Mouse (Mus musculus): ENCODE data around the gene Pakap.
"Not testable (repeated sequence)": the region's sequence is repeated elsewhere in the genome, so short reads cannot be mapped to it uniquely, and the experiment has no call there.

The Pakap gene

GRCm38 (mm10) chr4:57862269-57862986 lies 294.4 kb downstream of the Pakap start:
- in situ Hi-C loops (cut with MboI, MseI): no loop called here

DNA sequence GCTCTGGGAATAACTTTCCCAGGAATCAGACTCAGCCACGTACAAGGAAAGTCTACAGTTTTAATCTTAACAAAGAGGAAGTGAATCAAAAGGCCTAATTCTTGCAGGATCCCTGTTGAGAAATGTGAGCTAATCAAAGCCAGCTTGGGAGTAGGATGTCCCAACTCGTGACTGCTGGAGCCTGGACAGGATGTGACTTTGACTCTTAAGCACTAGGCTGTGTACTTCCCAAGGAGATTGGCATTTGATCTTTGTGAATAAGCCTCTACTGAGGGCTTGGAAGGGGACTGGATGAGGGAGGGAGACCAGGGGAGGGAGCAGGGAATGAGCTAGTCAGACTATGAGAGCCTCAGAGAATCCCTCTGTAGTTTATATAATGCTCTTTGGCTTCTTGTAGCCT lies 298.1 kb downstream of the Pakap start:
- in situ Hi-C loops (cut with MboI, MseI): no loop called here

- in situ Hi-C loops (cut with MboI, MseI): no loop called here
Observed at GRCm38 (mm10) chr4:57866990-57867389, 299.0 kb downstream of the Pakap start.

DNA sequence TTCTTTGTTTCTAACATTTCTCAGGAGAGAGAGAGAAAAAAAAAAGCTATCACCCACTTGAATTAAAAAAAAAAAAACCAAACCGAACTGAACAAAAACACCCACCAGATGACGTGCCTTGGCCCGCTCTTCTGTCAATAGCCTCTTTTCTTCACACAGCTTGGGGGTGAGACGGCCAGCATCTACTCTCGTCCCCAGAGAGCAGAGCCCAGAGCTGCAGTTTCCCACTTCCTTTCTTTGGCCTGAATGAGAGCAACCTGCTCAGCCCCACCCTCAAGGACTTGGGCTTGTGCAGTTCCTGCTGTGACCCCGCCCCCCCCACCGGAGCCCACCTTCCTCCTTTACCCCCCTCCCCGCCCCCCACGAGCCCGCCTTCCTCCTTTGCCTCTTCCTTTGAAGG lies 299.5 kb downstream of the Pakap start:
- in situ Hi-C loops (cut with MboI, MseI): no loop called here

DNA sequence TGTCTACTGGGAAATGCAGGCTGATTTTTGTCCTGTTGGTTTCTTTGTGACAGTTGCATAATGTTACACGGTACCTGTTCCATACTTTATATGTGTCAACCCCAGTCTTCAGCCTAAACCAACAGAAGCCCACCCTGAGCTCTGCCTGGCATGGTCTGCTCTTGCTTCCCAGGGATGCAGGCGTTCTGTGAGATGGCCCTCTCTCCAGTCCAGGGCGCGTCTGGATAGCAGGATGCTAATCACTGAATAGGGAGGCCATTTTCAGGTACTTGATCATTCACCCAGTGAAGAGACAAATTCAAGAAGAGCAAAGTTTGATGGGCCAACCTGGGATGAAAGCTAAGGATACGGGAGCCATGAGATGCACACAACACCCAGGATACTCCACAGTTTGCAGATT lies 311.2 kb downstream of the Pakap start:
- in situ Hi-C loops (cut with MboI, MseI): no loop called here

DNA sequence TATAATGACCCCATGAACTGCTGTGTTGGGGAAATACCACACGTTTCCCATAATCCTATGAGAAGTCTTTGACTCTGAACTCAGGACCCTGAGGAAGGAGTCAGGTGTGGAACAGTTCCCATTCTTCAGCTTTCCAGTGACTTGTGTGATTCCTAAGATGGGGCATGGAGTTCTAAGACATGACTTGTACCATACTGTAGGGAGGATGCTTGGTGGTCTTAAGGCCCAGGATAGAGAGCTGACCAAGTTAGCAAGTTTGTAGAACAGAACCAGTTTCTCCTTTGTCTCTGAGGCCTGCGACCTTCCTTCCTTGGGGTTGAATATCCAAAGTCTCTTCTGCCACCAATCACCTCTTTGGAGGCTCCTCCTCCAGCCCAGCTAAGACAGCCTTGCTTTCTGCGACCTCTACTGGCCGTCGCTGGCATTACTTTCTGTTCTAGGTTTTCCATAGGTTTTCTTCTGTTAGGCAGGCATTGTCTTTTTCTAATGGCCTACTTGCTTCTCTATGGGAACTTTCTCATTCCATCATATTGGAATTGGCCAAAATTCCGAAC lies 311.9 kb downstream of the Pakap start:
- in situ Hi-C loops (cut with MboI, MseI): loop anchor here in 1 of 2 experiments (5.0 kb wide), 1 partner anchor 203 kb away; no protein-coding TSS in a partner anchor

DNA sequence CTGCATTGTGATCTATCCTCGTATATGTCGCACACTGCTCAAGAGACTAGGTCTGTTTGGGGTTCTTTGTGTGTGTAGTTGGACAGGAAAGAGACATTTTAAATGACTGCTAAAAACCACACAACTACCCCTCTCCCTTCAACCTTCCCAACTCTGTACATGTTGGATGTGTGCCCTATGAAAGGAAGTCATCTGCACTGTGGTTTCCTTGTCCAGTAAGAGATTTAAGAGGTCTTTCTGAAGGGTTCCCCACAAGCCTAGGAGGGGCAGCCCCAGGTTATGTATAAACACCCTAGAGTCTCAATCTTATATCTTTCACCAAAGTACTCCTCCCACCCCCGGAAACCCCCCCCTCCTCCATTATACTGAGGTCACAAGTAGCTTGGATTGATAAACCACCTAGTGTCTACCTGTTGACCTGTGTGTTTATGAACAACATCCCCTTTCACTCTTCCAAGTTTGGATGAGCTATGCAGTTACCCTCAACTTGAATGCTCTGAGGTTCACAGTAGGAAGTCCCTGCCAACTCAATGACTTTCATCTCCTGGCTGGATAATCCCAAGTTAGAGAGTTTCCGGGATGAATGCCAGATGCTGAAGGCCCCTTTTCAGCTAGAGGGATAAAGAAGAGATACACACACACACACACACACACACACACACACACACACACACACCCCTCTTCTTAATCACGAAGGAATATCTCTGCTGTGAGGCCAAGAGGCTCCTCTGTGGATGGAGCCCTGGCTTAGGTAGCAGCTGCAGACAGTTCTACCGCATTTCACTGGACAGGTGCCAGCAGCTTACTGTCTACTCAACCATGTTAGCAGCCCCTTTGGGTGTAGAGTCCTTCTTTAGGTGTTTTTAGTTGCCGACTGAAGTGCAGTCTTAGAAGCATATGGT lies 315.8 kb downstream of the Pakap start:
- in situ Hi-C loops (cut with MboI, MseI): loop anchor here in 1 of 2 experiments (5.0 kb wide), 1 partner anchor 206 kb away; no protein-coding TSS in a partner anchor

DNA sequence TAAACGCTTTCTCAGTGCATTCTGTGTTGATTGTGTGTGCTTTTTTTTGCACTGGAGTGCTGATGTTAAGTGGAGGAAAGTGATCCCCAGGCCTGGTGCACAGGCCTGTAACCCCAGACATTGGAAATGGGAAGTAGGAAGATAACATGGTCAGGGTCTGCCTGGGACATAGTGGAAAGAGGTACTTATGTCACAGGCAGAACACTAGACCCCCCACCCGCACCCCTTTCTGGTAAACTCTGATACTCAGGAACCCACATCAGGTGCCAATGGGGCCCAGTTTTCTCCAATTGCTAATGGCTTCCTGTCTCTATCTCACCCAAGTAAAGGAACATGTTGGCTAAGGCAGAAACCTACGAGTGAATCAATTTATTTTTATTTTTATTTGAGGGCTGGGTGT lies 316.5 kb downstream of the Pakap start:
- in situ Hi-C loops (cut with MboI, MseI): loop anchor here in 1 of 2 experiments (5.0 kb wide), 1 partner anchor 207 kb away; no protein-coding TSS in a partner anchor

GRCm38 (mm10) chr4:57885186-57885585 lies 317.2 kb downstream of the Pakap start:
- in situ Hi-C loops (cut with MboI, MseI): no loop called here

GRCm38 (mm10) chr4:57886066-57886887 lies 318.3 kb downstream of the Pakap start:
- in situ Hi-C loops (cut with MboI, MseI): no loop called here

DNA sequence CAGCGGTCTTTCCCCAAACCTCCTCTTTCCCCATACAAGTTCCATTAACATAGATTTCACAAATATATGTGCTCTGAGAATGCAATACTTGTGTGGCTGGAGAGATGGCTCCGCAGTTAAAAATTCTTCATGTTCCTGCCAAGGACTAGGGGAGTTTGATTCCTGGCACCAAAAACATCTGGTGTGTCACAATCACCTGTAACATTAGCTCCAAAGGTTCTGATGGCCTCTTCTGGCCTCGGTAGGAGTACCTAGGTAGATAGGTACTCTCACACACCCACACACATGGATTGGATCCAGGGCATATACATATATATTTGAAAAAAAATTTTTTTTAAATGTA lies 318.9 kb downstream of the Pakap start:
- in situ Hi-C loops (cut with MboI, MseI): no loop called here

DNA sequence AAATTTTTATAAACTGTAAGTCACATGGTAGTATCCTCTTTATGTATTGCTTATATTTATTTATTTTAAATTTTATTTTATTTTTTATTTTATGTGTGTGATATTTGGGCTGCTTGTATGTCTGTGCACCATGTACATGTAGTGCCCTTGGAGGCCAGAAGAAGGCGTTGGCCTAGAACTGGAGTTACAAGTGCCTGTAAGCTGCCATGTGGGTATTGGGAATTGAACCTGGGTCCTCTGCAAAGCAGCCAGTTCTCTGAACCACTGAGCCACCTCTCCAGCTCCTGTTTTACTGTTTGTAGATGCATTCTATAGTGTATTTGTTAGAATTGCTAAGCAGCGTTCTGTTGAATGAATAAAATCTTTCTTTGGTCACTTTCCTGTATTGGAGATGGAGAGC lies 320.3 kb downstream of the Pakap start:
- in situ Hi-C loops (cut with MboI, MseI): no loop called here

- in situ Hi-C loops (cut with MboI, MseI): not testable (repeated sequence)
Observed at GRCm38 (mm10) chr4:57888978-57889377, 321.0 kb downstream of the Pakap start.

DNA sequence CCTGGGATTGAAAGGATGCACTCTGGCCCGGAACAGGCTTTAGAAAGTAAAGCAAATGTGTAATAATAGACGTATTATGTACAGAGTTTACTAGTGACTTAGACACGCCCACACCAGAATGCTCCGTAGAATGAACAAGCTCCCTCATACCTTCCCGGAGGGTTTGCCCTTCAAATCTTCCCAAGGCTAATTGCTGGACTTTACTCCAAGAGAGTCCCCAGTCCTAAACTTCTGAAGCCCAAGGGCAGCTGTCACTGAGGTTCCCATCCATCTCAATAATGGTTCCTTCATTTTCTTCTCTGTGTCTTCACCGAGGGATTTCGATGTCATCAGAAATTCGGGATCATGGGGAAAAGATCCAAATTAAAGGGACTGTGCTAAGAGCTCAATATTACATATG lies 321.8 kb downstream of the Pakap start:
- in situ Hi-C loops (cut with MboI, MseI): no loop called here

- in situ Hi-C loops (cut with MboI, MseI): no loop called here
Observed at GRCm38 (mm10) chr4:57892001-57892586, 324.1 kb downstream of the Pakap start.

DNA sequence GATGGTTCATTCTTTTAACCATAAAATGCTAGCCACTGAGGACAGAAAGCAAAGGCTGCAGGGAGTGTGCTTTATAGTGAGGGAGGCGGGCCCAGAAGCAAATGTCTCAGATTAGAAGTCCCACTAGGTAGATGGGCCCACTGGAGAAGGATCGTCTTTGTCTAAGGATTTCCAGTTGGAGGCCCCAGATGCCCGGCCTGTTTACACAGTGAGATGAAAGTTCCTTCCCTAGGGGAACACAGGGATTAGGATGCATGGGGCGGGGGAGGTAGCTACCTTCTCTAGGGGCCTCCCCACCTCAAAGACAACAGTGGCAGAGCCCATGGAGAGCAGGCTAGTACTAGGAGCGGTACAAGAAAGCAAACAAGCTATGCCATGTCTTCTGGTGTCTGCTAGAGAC lies 327.2 kb downstream of the Pakap start:
- in situ Hi-C loops (cut with MboI, MseI): loop anchor here in 1 of 2 experiments (5.0 kb wide), 1 partner anchor 218 kb away; no protein-coding TSS in a partner anchor

DNA sequence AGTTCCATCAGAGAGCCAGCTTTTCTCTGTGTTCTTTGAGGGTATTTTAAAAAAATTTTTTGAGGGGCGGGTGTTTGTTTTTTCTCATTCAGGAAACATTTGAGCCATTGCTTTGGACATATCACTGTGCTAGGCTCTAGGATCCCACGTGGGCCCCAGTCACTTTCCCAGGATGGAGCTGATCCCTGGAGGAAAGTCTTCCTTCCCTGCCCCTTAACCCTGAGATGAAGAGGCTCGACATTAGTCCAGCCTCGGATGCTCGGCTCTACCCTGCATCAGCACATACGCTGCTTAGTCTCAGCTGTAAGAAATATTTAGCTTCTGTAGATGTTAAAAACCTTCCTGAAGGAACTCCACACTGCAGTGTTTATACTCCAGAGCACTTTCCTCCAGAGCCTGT lies 327.9 kb downstream of the Pakap start:
- in situ Hi-C loops (cut with MboI, MseI): loop anchor here in 1 of 2 experiments (5.0 kb wide), 1 partner anchor 219 kb away; no protein-coding TSS in a partner anchor

- in situ Hi-C loops (cut with MboI, MseI): loop anchor here in 1 of 2 experiments (5.0 kb wide), 1 partner anchor 219 kb away; no protein-coding TSS in a partner anchor
Observed at GRCm38 (mm10) chr4:57896631-57897030, 328.7 kb downstream of the Pakap start.

- in situ Hi-C loops (cut with MboI, MseI): loop anchor here (10.0 kb wide), 2 partner anchors 354 to 446 kb away; no protein-coding TSS in a partner anchor
Observed at GRCm38 (mm10) chr4:57901210-57901609, 333.2 kb downstream of the Pakap start.

DNA sequence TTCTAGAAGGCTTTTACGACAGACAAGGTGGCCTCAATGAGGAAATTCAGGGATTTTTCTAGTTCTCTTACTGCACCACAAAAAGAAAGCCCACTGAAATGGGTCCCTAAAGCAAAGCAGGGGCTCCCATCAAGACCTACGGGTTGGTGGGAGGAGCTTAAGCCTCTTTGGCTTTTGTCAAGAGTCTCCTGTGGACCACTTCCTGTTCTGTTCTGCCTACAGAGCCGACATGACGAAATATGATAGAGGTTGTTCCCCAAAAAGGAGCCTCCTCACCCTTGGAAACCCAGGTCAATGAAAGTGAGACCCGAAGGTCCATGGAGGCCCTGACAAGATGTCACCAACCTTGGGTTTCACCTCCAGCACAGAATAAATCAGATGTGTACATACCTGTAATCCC lies 334.6 kb downstream of the Pakap start:
- in situ Hi-C loops (cut with MboI, MseI): loop anchor here (10.0 kb wide), 2 partner anchors 352 to 448 kb away; no protein-coding TSS in a partner anchor

GRCm38 (mm10) chr4:57904211-57904610 lies 336.2 kb downstream of the Pakap start:
- in situ Hi-C loops (cut with MboI, MseI): loop anchor here (10.0 kb wide), 2 partner anchors 351 to 449 kb away; no protein-coding TSS in a partner anchor

All from T-helper 17 cell (primary cell).